Mouse (Mus musculus) lung, postnatal 0 days (tissue): ENCODE measurements around the gene Kifc3.

ENCODE experiments used
- CTCF ChIP-seq: IDR thresholded peaks from 2 replicates; pipeline ENCODE4 v1.5.1; 2016; ENCODE audit warnings: antibody characterized with exemption, mild to moderate bottlenecking
- EP300 ChIP-seq: IDR thresholded peaks from 2 replicates; pipeline ENCODE4 v1.6.1; 2016; ENCODE audit warnings: antibody characterized with exemption, mild to moderate bottlenecking, control low read depth

DNA sequence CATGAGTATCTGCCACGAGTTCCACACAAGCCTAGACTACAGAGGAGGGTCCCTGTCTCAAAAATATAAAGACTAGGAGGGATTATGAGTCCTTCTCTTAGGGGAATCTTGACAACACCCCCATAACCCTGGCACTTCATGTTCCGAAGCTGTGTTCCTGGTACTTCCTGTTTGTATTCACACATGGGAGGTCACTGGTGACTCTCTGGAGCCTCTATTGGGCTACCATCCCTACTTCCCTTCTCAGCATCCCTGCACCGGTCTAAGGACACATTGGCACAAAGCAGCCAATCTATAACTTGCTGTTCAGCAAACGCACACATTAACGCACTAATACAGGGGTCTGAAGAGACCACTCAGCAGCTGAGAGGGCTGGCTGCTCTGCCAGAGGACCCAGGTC is 70.6 kb downstream of the Kifc3 start:
- no peak for TF ChIP-seq CTCF
- no peak for TF ChIP-seq EP300
